Mouse (Mus musculus): Measurements from ENCODE around the gene Mcm8.

Mcm8 gene

GRCm38 (mm10) chr2:132873657-132874326 lies 57.9 kb downstream of the Mcm8 start:
- DNase-seq (ENCODE audit: low read depth), result no peak

GRCm38 (mm10) chr2:132876991-132877390 lies 61.0 kb downstream of the Mcm8 start:
- no peak for DNase-seq (ENCODE audit: low read depth)

- DNase-seq (ENCODE audit: low read depth), result no peak
Observed at GRCm38 (mm10) chr2:132879261-132880044, 63.5 kb downstream of the Mcm8 start.

- DNase-seq (ENCODE audit: low read depth), result no peak
Observed at GRCm38 (mm10) chr2:132880844-132881645, 65.1 kb downstream of the Mcm8 start, which contains the start of gene Lrrn4. Gene Lrrn4, minus strand, starts transcription at chr2:132880891.

- DNase-seq (ENCODE audit: low read depth), result no peak
Observed at GRCm38 (mm10) chr2:132884303-132884967, 68.5 kb downstream of the Mcm8 start.

GRCm38 (mm10) chr2:132885312-132885711 lies 69.4 kb downstream of the Mcm8 start:
- no peak for DNase-seq (ENCODE audit: low read depth)
